Mouse (Mus musculus): ENCODE results near the gene Fam155a.

Gene Fam155a

DNA sequence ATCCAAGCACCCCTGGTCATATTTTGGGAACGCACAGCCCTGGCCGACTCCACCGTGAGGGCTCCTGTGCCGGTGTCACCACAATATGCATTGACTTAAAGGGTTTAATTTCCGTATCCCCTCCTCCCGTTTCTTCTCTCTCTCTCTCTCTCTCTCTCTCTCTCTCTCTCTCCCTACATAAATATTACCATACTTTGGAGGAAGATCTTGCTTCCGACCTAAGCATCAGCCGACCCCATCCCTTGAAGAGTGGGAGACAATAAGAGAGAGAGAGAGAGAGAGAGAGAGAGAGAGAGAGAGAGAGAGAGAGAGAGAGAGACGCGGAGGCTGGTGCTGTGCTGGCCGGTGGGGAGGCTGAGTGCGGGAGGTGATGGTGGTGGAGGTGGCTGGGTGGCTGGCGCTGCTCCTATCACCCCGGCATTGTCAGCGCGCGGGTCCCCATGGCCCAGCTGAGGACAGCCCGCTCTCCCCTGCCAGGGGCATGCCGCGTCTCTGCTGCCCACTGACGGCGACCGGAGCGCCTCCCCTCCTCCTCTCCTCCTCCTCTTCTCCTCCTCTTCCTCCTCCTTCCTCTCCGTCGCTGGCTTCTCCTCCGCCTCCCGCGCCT, at the start of gene Fam155a:
Fam155a (minus strand) TSS at position 163 of the 607 bp plus-strand sequence.
- no peak for DNase-seq (ENCODE audit: low read depth, low spot score)

GRCm38 (mm10) chr8:9813273-9813946, 42.4 kb upstream of the Fam155a start:
- no peak for DNase-seq (ENCODE audit: low read depth, low spot score)

DNA sequence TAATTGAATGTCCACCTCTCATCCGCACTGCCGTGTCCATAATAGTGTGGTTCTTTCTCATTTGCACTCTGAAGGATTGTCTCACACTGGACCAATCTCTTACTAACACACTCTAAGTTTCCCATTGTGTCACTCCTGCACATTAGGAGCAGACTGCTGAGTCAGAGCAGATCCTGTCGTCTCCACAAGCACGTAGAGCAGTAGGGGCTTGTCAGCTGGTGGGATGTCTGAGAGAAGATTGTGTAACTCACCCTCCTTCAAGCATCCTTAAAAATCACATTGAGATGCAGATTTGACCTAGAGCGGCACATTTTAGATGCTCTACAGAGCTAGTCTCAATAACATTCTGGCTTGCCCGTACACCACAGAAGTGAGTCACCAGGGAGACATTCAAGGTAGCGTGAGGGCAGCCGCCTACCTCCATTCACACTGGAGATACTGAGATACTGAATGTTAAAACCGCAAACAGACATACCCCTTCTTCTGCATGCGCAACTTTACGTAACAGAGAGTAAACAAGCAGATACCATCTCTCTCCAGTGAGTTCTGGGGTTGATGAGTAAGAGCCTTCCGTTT, 40.1 kb upstream of the Fam155a start:
- peak; percentile 23 for DNase-seq (ENCODE audit: low read depth, low spot score)

DNA sequence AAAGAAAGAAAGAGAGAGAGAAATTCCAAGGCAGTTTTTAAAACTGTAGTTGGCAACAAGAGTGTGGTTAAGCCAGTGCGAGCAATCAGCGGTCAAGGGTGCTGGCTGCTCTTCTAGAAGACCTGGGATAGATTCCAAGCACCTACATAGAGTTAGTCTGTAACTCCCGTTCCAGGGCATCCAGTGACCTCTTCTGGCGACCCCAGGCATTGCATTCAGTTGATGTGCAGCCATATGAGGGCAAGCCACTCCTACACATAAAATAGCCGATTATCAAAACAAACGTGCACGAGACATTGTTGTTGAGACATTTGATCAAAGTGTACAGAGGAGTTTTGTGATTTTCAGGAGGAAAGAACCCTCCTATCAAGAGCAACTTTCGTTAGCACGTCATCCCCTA, 37.6 kb upstream of the Fam155a start:
- DNase-seq (ENCODE audit: low read depth, low spot score), result peak; percentile 62

GRCm38 (mm10) chr8:9805676-9806075, 34.7 kb upstream of the Fam155a start:
- DNase-seq (ENCODE audit: low read depth, low spot score), result no peak

GRCm38 (mm10) chr8:9800346-9800745, 29.4 kb upstream of the Fam155a start:
- DNase-seq (ENCODE audit: low read depth, low spot score), result peak; percentile 36

DNA sequence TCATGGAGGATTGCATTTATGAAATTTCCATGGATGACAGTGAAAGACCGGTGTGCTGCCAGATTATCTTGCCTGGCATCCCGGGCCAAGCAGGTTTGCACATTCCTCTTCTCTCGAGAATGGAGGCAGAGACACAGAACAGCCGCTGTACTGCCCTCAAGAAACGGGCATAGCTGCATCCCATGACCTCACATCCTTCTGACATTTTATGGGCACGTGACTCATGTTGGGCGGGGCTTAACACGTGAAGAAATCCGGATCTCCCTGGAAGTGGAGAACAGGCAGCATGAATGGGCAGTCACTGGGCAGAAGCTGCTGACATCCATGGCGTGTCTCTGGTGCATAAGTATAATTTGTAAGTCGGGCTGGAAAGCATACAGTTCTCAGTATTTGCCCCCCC, 29.0 kb upstream of the Fam155a start:
- peak; percentile 30 for DNase-seq (ENCODE audit: low read depth, low spot score)

DNA sequence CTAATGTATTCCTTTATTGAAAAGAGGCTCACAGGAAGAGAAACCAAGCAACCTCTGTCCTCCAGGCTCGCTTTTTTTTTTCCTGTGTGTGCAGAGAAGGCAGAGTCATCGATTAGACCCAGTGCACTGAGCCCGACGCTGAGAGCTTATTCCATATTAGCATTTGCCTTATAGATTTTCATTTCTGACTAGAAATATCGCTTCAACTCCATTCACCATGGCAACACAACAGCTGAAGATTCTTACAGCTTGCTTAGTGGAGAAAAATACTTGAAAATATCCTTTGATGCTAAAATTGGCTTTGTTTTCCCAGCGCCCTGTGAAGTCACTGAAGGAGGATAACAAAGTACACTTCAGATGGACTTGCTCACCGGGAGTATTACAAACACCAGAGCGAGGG, 26.6 kb upstream of the Fam155a start:
- DNase-seq (ENCODE audit: low read depth, low spot score), result no peak

DNA sequence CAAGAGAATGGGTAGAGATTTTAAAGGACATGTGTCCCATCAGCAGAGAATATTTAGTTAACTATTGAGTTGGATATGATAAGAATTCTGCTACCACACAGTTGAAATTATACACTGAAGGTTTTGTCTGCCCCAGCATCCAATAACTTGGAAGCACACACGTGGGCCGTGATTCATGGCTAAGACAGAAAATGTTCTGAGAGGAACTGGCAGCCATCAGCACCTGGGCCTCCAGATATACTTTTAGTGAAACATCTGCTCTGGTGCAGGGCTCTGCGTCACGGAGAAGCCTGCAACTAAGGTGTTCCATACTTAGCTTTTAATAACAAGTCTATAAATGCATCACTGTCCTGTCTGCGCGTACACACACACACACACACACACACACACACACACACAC, 24.8 kb upstream of the Fam155a start:
- DNase-seq (ENCODE audit: low read depth, low spot score), result no peak

DNA sequence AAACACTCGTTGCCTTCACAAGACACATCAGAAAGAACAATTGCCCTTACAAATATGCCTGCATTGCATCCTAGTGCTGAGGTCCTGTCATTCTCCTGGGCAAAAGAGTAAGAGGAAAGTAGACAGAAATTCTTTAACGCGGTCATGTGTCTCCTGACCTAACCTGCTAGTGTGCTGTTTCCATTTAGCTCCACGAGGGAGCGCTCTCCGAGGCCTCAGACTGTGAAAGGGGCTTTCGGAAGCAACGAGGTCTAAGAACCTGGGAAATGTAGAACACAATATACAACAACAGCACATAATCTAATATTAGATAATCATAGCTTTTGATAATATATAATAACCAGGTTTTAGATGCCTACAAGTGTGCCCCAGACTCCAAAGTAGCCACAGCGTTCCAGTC, 22.4 kb upstream of the Fam155a start:
- peak; percentile 51 for DNase-seq (ENCODE audit: low read depth, low spot score)

- no peak for DNase-seq (ENCODE audit: low read depth, low spot score)
Measured at GRCm38 (mm10) chr8:9780332-9780731, 9.4 kb upstream of the Fam155a start.

DNA sequence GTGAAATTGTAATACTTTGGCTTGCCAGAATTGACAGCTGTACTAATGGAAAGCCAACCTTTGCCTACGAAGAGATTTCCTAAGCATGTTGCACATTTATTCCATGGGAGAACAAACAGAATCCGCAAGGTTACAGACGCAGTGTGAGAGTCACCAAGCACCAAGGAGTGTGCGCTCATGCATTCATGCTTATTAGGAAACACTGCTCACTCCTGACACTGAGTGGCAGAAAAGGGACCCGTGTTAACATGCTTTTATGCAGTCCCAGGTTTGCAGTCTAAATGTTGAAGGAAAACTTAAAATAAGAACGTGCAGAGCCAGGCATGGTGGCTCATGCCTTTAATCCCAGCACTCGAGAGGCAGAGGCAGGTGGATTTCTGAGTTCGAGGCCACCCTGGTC, 7.2 kb upstream of the Fam155a start:
- DNase-seq (ENCODE audit: low read depth, low spot score), result no peak

DNA sequence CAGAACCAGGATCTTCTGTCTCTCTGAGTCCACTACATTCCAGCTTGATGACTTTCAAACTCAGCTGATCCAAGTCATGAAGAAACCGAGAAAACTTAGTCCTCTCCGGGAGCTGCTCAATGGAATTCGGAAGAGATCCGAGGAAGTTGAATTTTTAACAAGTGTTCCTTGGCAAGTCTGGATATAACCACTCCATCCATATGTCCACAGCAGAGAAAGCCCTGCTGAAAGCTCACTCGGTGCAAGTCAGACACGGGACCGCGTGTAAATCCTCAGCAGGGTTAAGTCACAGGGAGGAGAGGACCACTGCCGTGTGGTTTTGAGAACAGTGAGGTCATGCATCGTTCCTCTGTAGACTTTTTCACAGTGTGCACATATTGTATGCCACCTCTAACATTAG, 5.9 kb upstream of the Fam155a start:
- DNase-seq (ENCODE audit: low read depth, low spot score), result no peak

- no peak for DNase-seq (ENCODE audit: low read depth, low spot score)
Measured at GRCm38 (mm10) chr8:9772519-9772840, 1.5 kb upstream of the Fam155a start.

DNA sequence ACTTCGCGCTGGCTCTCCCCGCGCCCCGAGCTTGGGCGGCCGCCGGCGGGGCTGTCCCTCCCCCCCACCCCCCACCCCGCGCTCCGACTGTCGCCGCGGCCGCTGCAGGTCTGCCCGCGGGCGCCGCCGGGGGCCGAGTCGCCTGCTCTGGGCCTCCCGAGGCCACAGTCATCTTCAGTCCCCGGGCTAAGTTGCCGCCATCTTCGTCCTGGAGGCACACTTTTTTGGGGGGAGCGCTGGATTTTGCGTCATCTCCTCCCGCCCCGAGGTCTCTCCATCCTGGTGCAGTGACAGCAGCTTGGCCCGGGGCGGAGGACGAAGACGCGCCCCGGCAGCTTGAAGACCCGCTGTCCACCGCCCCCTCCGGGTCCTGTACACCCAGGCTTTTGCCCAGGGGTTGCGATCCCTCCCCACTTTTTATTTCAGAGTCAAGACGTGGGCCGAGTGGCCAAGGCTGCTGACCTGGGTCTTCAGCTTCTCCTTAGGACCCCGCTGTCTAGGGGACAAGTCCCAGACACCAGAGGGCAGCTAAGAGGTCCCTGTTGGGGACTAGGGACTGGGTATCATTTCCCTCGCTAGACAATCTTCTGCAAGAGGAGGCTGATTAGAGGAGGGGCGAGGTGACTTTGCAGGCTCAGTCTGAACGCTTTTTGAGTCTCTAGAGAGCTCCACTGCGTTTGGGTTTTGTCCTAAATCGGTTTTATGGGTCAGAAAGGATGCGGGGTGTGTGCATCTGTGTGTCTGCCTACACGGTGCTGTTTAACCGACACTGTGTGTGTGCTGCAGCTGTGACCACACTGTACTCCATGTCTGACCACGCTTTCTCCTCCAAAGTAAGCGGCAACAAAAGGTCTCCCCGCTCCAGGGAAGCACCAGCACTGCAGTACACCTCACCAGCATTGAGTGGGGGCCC, 901 bp upstream of the Fam155a start:
- no peak for DNase-seq (ENCODE audit: low read depth, low spot score)

DNA sequence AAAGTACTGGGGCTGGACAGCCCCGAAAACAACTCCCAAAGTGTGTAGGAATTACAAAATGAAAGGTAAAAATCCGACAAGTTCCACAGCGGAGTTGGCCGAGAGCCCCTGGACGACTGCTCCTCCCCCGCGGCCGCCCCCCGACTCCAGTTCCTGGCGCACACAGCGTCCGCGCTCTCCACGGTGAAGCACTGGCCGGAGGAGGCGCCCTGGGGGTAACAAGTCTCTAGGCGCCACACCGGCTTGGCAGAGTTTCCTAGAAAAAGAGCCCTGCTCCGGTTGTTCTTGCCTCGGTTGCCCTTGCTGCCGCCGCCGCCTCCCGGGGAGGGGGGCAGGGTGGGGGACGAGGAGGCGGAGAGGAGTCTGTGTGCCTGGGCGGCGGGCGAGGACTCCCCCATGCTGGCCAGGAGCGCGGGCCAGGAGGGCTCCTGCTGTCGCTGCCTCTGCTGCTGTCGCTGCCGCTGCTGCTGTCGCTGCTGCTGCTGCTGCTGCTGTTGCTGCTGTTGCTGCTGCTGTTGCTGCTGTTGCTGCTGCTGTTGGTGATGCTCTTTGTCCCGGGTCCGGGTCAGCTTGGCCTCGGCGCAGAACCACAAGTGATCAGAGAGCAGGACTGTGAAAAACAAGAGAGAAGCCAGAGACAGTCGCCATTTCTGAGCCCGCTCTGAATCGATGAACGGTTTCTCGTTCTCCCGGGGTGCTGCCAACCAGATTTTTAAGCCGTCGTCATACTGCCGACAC, 531 bp downstream of the Fam155a start:
- DNase-seq (ENCODE audit: low read depth, low spot score), result peak; percentile 28

DNA sequence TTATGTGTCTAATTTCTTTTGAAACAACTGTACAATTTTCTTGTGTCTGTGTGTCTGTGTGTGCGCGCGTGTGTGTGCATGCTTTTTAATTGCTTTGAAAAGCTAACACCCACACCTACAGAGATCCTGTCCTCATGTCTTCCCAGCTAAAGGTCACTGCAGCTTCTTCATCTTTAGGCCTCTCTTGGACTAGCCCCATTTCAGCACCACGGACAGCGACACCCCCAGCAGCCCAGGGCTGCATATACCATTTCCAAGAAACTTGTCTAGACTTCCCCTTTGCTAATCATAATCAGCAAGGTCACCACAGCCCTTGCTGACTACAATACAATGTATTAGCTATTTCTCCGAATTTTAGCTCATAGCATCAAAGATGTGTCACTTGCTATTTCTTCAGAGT, 1.9 kb downstream of the Fam155a start:
- peak; percentile 57 for DNase-seq (ENCODE audit: low read depth, low spot score)

DNA sequence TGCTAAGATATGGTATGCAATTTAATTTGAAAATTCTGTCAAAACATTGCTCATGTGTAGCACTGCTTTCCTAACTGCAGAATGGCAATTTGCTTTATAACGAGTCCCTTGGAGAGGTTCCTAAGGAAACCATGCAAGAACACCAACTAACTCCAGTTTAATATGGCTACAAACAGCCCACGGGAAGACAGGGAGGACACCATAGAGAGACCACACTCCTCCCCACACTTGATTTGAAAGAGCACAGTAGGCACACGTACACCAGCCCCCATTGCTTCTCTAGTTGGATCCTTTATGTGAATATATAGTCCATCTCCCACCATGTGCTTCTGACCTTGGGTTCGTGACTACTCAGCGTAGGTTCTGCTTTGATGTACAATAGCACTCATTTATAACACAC, 35.8 kb downstream of the Fam155a start:
- DNase-seq (ENCODE audit: low read depth, low spot score), result no peak

DNA sequence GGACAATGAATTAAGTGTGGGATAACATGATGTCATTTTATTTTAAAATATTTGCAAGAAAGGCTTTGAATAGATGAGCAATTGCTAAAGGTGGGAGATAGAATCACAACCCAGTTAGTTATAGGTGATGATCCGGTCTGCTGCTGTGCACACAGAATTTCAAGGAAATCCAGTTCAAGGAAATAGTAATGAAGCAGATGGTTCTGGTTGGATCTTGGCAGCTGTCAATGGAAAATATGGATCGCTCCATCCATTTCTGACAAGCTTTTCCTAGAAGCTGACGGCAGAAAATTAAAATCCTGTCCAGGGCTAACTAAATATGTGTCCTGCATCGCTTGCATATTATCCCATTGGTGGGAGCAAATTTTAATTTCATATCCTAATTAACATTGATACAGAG, 61.2 kb downstream of the Fam155a start:
- no peak for DNase-seq (ENCODE audit: low read depth, low spot score)

DNA sequence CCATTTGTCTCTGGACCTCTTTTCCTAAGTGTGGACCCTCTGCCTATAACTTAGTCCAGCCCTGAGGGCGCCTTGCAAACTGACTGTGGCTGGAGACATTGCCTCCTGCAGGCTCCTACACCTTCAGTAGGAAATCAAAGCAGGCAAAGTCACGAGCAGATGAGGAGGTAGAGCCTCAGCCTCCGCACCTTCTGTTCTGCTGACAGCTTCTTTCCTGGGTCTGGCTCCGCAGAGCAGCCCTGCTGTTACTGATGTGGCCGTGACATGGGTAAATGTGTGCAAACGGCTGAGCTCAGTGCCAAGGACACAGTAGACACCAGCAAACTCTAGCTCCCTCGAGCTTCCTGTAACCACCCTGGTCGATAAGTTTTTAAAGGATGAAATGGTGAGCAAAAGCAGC, 63.5 kb downstream of the Fam155a start:
- DNase-seq (ENCODE audit: low read depth, low spot score), result no peak

DNA sequence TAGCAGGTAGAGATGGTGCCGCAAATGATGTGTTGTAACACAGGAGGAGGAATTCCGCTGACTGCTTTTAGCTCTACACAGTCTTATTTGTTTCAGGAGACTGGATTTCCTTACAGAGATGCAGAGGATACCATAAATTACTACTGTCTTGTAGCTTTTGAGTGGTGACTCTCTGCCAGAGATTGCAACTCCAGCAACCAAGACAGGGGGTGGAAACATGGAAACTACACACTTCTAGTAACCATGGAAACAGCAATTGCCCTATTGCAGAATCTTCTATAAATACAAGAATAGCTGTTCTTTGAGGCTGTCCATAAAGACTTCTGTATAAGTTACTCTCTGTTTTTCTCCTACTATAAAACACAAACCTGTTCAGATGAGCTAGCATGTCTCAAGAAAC, 76.2 kb downstream of the Fam155a start:
- no peak for DNase-seq (ENCODE audit: low read depth, low spot score)

GRCm38 (mm10) chr8:9692370-9692769, 78.6 kb downstream of the Fam155a start:
- peak; percentile 14 for DNase-seq (ENCODE audit: low read depth, low spot score)

All from R1 (cell line).